Mouse (Mus musculus) gastrocnemius, adult 8-10 months (tissue): Measurements from ENCODE around the gene Larp6. TPM values are rescaled to one million over a fixed set of nuclear protein-coding genes. Genes with fewer than 3 reads are reported as not detected.

ENCODE experiments used
- DNase-seq, 2 experiments: peaks; one replicate each; pipeline ENCODE4 v3.0.0; 2022; ENCODE audit warnings: low spot score in 2 of 2
- total RNA-seq, 4 experiments: library from RNA; stranded (reverse); gene quantifications; 2 replicates each; pipeline ENCODE4 v1.2.4; 2022

Gene Larp6
- total RNA-seq, result 1 to 10 TPM in 2 of 4 experiments, under 1 TPM in 2; 0.80 to 2.2 (median 1.3) TPM

GRCm38 (mm10) chr9:60712771-60713541 lies at the start of gene Larp6:
Gene Larp6 (plus strand): TSS chr9:60712989.
- DNase-seq, result peak; percentile 41 to 53

GRCm38 (mm10) chr9:60664385-60664784 lies 48.4 kb upstream of the Larp6 start:
- peak; percentile 53 to 74 for DNase-seq

GRCm38 (mm10) chr9:60664866-60665265 lies 47.9 kb upstream of the Larp6 start:
- DNase-seq, result no peak

DNA sequence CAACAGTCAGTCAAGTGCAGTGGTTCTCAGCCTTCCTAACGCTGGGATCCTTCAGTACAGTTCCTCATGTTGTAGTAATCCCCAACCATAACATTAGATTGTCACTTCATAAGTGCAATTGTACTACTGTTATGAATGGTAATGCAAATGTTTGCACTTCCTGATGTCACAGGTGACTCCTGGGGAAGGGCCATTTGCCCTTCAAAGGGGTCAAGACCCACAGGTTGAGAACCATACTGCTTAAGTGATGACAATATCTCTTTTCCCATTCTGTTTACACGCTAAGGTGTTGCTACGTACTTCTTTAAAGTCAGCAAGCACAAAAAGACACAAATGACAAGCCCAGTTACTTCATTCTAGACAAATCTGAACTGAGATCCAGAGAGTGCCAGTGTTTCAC lies 47.3 kb upstream of the Larp6 start:
- DNase-seq, result no peak

DNA sequence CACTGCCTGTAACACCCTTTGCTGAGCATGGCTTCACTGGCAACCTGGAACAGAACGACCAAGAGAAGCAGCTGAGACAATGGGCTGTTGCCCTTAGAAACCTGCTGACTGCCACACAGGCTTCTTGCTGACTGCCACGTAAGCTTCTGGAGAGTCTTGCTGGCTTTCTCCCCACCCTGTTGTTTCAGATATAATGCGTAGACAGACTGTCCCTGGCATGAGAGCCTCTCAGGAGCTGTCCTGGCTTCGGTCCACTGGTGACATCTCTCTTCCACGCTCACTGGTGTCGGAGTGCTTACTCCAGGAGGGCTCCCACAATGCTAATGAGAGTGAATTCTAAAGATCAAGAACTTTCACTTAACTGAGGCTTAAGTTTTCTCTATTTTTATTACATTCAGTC lies 43.9 kb upstream of the Larp6 start:
- no peak for DNase-seq

DNA sequence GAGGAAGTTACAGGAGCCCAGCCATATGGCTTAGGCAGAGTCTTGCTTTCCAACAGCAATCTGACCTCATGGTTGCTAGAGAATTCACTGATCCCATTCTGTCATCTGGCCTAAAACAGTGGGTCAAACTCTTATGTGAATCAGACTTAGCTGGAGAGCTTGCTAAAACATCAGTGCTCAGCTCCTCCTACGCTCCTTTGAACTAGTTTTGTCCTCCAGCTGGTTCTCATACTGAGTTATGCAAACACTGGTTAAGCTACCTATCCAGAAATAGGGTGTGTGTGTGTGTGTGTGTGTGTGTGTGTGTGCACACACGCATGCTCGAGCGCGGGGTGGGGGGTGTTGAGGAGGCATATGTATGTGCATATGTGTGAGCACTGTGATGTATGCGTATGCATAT lies 40.2 kb upstream of the Larp6 start:
- DNase-seq, result no peak

- no peak for DNase-seq
These were observed 38.0 kb upstream of the Larp6 start for GRCm38 (mm10) chr9:60674780-60675179.

DNA sequence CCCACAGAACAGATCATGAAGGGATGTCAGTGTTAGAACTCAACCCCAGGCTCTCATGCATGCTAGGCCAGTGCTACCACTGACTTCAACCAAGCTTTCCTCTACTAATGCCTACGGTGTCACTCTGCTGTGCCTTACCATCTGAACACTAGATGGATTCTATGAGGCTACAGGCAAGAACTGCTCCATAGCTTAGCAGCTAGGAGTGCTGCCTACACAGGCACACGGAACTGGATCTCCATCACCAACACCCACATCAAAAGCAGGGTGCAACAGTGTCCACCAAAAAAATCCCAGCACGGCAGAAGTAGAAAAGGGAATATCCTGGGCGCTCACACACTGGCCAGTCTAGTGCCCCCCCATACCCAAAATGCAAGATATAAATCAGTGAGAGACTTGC lies 36.4 kb upstream of the Larp6 start:
- DNase-seq, result no peak

- DNase-seq, result no peak
These were observed 33.9 kb upstream of the Larp6 start for GRCm38 (mm10) chr9:60678913-60679312.

DNA sequence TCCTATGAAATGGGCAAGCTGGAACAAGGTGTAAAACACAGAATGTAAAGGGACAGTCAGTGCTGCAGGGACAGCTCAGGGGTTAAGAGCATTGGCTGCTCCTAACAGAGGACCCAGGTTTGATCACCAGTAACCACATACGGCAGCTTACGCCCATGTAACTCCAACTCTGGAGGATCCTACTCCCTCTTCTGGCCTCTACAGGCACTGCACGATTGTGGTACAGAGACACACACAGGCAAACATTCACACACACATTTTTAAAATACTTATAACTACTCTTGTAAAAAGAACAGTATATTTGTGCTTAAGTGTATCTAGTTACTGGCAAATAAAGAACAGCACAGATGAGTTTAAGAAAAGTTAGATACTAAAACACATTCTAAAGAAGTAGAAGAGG lies 31.8 kb upstream of the Larp6 start:
- DNase-seq, result no peak

DNA sequence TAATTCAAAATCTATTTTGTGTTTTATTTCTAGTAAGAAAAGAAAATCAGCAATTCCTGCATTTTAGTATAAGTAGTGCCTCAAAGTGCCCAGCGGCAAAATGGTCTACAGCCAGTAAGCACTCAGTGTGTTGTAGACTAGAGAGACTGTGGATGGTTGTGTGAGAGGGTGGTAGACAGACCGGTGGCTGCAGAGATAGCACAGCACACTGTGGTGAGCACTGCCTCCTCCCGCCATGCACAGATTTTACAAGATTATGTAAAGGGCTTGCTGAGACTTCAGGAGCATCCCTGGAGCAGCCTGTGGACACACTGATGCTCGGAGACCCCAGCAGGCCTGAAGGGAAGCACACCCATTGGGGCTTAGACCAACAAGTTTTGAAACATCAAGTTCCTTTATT lies 30.0 kb upstream of the Larp6 start:
- no peak for DNase-seq

DNA sequence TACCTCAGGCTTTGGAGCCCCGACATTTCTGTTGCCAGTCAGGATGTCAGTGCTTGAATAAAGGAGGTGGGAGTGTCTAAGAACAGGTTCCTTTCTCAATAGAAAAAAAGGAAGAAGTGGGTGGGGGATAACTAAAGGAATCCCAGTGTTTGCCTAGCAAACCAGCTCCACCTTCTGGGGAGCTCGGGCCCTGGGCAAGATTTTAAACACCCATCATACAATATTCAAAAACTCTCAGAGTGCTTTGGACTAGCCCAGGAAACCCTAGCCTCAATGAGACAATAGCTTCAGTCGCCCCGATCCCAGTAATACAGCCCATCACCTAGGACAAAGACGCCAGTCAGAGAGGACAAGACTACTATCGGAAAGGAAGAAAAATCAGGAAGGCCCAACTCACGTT lies 25.4 kb upstream of the Larp6 start:
- DNase-seq, result no peak

- DNase-seq, result peak; percentile 81 to 83
These were observed 24.9 kb upstream of the Larp6 start, which contains the start of gene Lrrc49 for GRCm38 (mm10) chr9:60687891-60688324. Gene Lrrc49 (minus strand): TSS chr9:60688158.

DNA sequence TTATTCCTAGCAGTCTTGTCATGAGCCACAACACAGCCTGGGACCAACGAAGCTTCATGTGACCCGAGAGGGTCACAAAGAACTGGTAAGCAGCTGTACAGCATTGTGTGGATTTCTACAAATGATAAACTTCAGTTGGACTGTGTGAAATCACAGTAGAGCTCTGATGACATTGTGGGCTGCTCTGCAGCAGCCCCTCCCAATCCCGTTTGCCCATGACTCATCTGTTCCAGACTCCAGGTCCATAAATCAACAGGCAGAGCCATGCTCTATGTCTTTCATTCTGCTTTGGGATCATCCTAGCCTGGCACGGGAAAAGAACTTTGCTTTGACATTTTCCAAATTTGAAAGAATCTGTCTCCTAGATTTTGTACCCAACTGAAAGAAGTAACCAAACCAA lies 20.2 kb upstream of the Larp6 start:
- no peak for DNase-seq

DNA sequence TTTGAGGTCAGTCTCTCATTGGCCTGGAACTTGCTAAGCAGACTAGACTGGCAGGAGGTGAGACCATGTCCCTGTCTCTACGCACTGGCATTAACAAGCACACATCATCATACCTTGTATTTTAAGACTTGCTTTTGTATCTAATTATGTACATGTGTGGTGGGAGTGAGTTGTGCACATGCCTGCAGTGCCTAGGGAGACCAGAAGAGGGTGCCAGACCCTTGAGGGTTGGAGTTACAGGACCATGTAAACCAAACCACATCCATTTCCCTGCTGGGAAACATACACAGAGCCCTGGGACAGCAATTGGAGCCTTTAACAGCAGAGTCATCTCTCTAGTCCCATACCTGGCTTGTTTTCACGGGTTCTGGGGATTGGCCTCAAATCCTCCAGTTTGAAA lies 18.8 kb upstream of the Larp6 start:
- DNase-seq, result no peak

GRCm38 (mm10) chr9:60696271-60696985 lies 16.4 kb upstream of the Larp6 start:
- no peak for DNase-seq

DNA sequence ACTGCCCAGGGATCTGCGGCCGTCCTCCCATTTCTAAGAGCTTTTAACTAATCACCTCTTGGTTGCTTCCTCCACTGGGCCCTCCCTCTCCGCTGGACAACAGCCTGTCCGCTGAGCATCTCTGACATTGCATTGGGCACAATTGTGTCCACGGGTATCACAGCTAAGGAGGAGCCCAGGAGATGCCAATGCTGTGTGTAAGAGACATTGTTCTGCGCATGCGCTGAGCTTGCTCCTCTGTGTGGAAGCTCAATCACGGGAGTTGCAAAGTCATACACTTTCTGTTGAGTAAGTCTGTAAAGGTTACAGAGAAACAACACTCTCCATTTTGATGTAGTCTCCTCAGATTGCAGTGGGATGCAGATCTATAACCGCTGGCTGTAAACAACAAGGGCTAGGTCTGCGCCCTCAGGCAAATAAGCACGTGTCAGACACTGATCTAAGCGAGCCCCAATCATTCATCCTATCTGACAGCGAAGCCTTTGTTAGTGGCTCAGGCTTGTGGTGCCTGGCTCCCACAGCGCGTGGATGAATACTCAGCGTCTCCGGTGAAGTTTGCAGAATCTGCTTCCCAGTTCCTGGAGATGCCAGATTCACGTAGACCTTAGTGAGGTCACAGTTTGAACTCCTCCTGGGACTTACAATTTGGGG lies 13.1 kb upstream of the Larp6 start:
- DNase-seq, result no peak

GRCm38 (mm10) chr9:60707594-60707993 lies 5.2 kb upstream of the Larp6 start:
- DNase-seq, result no peak

DNA sequence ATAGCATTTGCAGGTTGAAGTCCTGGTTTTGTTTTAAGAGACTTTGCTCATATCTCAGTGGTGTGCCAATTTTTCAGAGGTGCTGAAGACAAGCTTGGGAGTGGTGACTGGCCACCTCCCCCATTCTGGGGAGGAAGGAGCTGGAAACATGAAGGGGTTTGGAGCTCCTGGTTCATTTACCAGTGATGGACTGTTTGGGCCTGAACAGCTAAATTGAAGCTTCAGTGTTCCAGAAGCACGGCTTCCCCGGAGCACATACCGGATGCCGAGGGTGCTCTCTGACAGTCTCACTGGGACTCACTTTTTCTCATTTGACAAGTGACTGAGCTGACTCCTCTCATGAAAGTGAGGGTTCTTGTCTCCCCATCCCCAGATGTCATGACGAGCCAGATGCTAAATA lies 4.2 kb upstream of the Larp6 start:
- no peak for DNase-seq

GRCm38 (mm10) chr9:60709721-60710120 lies 3.1 kb upstream of the Larp6 start:
- no peak for DNase-seq

GRCm38 (mm10) chr9:60712011-60712410 lies 778 bp upstream of the Larp6 start:
- no peak for DNase-seq

GRCm38 (mm10) chr9:60713616-60714015 lies 827 bp downstream of the Larp6 start:
- DNase-seq, result no peak
